Mouse (Mus musculus) heart, adult 11 months (tissue): Measurements from ENCODE around the gene Syndig1.

ENCODE experiments used
- DNase-seq: peaks from one replicate; pipeline ENCODE4 v3.0.0; 2022

The Syndig1 gene

DNA sequence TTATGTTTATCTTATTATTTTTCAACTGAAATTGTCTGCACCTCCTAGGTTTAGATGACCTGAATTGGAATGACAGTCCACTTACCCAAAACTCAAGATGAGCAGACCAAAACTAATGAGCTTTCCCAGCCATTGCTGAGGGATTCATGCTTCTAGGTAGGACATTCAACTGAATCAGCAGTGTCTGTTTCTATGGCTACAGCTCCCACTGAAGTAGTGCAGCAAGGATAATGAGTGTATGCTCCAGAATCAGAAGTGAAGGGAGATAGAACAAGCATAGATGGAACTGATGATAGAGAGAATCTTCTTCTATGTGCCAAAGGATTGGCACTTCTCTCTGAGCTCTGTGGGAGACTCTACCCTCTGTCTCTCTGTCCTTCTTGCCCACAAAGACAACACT lies 158.6 kb downstream of the Syndig1 start:
- DNase-seq: no peak

DNA sequence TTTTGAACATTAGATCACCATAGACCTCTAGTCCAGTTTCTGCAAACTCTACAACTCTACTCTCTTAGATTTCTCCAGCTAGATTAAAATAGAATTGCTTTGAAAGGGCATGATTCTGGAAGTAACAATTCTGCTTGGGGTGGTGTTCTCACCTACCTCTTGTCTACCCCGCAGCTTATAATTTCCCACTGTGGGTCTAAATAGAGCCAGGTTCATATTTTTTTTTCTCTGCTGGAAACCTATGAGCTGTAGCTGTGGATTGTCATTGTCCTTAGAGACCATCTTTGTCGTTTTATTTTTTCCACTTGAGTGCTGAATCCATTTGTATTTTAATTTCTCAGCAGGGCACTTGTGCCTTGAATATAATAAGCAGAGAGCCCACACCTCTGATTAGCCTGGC lies 162.5 kb downstream of the Syndig1 start:
- DNase-seq: no peak

DNA sequence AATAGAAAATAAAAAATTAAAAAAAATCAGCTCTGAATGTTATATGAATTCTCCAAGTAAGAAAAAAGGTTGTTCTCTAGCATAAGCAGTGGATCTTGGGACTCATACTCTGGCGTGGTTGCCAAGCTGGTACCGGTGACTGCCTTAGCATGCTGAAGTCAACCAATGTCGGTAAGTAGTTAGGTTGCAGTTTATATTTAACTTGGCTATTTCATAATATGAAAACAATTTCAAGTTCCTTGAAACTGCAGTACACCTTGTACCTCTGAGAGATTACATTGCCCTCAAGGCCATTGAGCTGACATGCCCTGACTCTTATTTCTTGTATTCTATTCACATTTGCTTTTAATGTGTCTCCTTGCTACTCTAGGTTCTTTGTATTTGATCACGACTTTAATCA lies 163.9 kb downstream of the Syndig1 start:
- no peak for DNase-seq

DNA sequence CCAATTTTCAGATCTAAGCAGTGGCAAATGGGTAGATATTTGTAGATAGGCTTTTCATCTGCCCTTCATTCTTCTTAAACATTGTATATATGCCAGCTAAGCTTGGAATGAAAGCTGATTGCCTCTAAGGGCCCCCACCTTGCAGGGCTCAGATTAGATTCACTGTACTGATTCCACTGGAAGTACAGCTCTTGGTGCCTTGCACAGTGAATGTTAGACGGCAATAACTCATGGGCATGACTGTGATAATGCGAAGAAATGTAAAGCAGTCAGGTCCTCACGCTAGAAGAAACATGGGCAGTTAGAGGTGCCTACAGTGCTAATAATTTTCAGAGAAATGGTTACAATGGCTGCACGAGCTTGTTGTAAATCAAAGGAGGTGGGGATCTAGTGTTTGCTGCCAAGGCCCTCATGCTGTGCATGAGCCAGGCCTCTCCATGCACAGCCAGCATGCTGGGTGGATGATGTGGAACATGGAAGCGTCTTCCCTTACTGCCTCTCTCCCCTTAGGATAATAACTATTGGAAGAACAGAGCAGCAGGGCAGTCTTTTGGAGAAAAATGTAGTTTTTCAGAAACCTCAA lies 167.5 kb downstream of the Syndig1 start:
- DNase-seq: no peak

DNA sequence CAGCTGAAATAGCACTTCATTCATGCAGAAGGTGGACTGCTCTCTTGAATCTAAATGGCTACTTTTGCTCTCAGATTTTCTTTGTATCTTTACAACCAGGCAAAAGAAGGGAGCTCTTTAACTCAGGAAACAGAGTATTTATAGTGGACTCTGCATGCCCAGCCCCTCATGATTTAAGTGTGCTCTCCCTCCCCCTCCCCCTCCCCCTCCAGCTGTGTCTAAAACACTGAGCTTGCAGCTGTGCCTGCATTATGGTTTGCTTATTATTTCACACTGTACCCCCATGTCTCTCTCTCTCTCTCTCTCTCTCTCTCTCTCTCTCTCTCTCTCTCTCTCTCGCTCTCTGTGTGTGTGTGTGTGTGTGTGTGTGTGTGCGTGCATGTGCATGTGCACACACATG lies 168.6 kb downstream of the Syndig1 start:
- DNase-seq: no peak

DNA sequence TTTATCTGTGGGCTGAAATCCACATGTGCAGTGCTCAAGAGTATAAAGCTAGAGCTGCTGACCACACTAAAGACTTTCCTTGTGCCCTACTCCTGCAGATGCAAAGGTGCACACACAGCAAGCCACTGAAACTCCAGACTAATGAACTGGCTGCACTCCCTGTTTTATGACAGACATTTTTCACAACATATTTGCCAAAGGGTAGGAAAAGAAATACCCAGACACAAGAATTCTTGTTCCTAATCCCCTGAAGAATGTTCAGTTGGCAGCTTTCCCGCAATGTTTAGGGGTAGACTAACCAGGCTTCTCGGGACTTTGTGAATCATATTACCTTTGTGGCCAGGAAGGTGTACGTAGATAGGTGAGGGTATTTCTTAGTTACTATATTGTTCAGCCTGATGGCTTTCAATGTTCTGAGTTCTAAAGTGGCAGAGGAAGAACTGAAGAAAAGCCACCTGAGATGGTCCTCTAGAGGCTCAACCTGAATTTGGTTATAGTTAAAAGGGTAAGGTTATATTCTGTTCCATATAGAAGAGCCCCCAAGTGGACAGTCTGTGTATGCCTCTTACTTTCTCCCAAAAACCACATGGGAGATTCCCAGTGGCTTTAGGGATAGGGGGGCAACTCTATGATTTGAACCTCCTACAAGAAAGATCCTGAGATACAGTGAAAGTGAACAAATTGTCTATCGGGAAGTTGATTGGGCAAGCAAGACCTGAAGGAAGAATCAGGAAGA lies 169.5 kb downstream of the Syndig1 start:
- DNase-seq: no peak

DNA sequence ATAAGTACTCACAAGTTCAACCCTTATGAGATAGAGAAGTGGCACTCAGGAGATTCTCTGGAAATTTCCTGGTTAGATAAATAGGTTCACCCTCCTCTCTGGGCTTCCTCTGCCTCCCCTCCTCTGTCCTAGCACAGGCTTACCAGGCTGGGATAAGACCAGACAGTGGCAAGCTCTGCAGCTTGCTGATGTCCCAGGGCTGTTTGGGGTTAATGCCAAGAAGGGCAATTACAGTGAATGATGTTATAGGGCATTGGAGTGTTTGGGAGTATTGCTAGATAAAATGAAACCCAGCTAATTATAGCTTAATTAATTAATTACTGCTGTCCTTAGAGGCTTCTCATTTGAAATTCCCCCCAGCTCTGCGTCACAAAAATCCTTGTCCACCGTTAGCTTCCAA lies 171.6 kb downstream of the Syndig1 start:
- no peak for DNase-seq

DNA sequence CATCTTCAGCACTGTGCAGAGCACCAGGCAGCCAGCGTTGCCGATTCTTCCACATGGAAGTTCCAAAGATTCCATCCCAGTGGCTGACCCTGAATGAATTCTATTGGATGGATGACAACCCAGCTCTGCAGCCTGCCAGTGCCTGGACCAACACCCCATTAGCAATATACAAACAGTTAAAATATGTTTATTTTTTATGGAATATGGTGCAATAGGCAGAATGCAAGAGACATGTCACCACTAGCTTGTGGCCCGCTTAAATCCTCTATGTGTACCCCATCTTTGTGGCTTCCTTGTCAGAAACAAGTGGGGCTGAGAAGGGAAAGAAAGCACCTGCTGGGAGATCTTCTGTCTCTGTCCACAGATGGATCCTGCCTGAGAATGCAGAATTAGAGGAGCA lies 174.5 kb downstream of the Syndig1 start:
- no peak for DNase-seq

DNA sequence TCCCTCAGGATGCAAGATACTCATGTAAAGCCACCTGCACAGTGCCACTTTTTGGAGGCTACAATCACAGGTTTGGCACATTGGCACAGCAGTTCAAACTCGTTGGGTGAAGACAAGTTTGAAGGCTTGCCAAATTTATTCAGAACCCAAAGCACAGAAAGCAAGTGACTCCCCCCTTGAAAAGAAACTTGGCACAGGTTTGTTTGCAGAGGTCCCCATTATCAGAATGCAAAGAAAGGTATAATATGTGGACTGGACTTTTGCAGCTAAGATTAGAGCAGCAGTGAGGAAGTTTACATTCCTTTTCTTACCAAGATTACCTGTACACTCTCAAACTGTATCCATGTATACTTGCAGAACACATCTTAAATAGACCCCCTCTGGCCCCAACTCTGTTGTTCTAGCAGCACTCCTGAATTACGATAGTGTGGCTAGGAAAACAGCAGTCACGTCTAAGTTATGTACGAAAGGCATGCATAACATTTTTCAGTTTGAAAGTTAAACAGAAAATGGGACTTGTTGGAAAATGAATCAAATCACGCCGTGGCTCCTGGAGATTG lies 183.9 kb downstream of the Syndig1 start:
- no peak for DNase-seq

DNA sequence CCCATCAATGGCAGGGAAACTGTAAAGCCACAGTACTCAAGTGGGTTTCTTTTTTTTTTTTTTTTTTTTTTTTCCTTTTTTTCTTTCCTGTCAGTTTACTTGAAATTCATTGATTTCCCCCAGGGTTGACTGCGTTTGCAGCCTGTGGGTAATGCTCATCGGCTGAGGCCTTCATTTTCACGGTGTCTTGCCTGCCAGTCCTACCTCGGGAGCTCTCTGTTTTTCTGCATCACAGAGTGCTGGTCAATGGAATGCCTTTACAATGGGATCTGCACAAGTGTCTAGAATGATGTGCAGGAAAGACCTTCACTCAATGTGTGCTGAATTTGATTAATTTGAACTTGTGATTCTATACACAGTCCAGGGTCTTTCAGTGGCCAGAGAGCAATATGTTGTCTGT lies 184.8 kb downstream of the Syndig1 start:
- DNase-seq: no peak

DNA sequence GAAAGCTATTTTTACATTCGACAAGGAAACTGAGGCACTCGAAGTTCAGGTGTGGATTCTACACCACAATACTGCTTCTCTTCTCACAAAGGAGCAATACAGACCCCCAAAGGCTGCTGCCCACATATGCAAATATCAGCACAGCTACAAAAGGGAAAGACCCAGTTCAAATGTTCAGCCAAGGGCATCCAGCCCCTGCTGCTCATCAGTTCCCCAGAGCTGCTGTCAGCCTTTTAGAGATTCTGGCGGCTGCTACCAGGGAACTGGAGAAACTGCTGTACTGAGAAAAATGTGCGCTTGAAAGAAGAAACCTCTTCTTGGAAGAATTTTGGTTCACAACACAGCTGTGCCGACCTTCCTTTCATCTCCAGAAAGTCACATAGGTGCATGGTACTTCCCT lies 187.3 kb downstream of the Syndig1 start:
- DNase-seq: no peak

DNA sequence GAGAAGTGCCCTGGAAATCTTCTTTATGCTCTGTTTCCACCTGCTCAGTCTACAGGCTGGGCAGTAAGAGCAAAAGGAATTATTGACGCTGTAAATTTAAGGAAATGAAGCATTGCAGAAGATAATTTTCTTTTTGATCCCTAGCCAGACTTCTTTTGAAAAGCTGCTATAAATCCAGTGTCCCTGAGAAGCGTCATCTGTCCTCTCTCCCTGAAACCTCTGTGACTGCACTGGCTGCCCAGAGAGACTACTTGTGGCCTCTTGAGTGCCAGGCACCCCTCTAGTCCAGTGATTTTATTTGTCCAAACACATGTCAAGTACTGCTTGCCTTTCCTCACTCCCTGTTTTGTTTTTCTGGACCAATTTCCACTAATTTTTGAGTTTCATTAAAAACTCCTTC lies 191.7 kb downstream of the Syndig1 start:
- no peak for DNase-seq

DNA sequence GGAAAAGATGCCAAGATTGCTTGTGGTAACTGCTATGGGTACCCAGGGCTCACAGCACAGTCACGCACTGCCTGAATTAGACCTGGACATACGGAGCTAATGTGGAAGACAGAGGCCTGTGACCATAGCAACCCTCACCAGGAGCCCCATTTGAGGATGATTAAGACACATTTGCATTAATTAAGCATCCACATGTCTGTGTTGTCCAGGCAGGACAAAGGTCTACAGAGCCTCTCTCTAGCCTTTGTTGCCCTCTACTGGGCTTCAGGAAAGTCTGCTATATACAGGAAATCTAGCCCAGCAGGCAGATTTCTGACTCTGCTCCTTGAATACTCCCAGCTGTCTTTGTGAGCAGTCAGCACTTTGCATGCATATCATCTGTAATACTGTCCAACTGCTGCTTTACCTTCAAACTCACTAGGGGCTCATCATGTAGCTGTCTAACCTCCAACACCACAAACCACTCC lies 194.9 kb downstream of the Syndig1 start:
- DNase-seq: no peak

DNA sequence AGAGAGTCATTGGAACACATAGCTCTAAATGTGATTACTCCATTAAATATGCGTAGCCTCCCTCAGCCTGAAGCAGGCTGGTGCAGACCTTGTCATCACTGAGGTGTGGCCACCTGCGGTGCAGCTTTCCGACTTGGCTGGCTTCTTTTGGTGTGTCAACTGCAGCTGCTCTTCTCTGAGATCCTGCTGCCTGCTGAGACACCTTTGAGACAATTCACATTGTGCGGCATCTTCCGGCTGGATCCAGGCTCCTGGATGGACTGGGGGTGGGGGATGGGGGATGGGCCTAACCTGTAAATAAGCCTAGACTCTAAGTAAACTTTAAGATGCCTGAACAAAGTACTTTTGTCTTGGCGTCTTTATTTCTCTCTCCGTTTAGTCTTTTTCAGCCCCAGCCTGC lies 214.5 kb downstream of the Syndig1 start:
- no peak for DNase-seq
